Mouse (Mus musculus) neural tube, embryonic 15.5 days (tissue): ENCODE results near the gene Adam1a. TPM values are rescaled to one million over a fixed set of nuclear protein-coding genes. Genes with fewer than 3 reads are reported as not detected.
A peak's percentile ranks its signal among the peaks of the same experiment; 100 is the strongest.

Experiments used
- ATAC-seq: fragments of 200-750 bp; cut with Nextera tagmentation; 2 replicates; pipeline ENCODE4 v1.8.0; 2017; ENCODE audit warnings: mild to moderate bottlenecking, moderate TSS enrichment, moderate library complexity; ENCODE audit not compliant: low FRiP score
- H3K27ac ChIP-seq: fragments of 300-500 bp; sonication (generic); replicated peaks from 2 replicates; pipeline ENCODE4 v1.5.1; 2015; ENCODE audit warnings: mild to moderate bottlenecking, inconsistent platforms
- H3K27me3 ChIP-seq: fragments of 300-500 bp; sonication (generic); replicated peaks from 2 replicates; pipeline ENCODE4 v1.6.1; 2015; ENCODE audit warnings: inconsistent platforms
- H3K36me3 ChIP-seq: fragments of 300-500 bp; sonication (generic); 2 replicates; pipeline ENCODE4 v1.6.1; 2015; ENCODE audit warnings: inconsistent platforms
- H3K4me1 ChIP-seq: fragments of 300-500 bp; sonication (generic); 2 replicates; pipeline ENCODE4 v1.6.1; 2015; ENCODE audit warnings: inconsistent platforms
- H3K4me2 ChIP-seq: fragments of 300-500 bp; sonication (generic); 2 replicates; pipeline ENCODE4 v1.6.1; 2015; ENCODE audit warnings: inconsistent platforms, mild to moderate bottlenecking, moderate library complexity
- H3K4me3 ChIP-seq: fragments of 300-500 bp; sonication (generic); replicated peaks from 2 replicates; pipeline ENCODE4 v1.5.1; 2015; ENCODE audit warnings: mild to moderate bottlenecking, inconsistent platforms
- H3K9ac ChIP-seq: fragments of 300-500 bp; sonication (generic); replicated peaks from 2 replicates; pipeline ENCODE4 v1.6.1; 2015; ENCODE audit warnings: mild to moderate bottlenecking, inconsistent platforms
- H3K9me3 ChIP-seq: fragments of 300-500 bp; sonication (generic); replicated peaks from 2 replicates; pipeline ENCODE4 v1.6.1; 2016; ENCODE audit warnings: inconsistent platforms
- WGBS: fragments of 180-500 bp; shearing (Covaris S2); methylation state at CpG from one replicate; pipeline ENCODE4 v1.1.7; 2015; ENCODE audit warnings: mixed read lengths; 5-methylcytosine and 5-hydroxymethylcytosine counted together
- polyA plus RNA-seq: library from polyadenylated mRNA; unstranded; fragments of >200 nt; fragmentation: Nextera tagmentation; extraction: Ambion mirVana; gene quantifications from 2 replicates; pipeline ENCODE4 v1.2.1, GENCODE M21; 2015

Gene Adam1a
- polyA plus RNA-seq, 1 experiment from 2014 or later = 4.6 TPM

- H3K9ac ChIP-seq = no peak overlapping the region
- peaks cover 4% of the 10 kb centered on the region for H3K4me1 ChIP-seq
- no peak overlapping the region for H3K4me3 ChIP-seq
- 96% methylated on average over 10 of the region's 10 CpGs for WGBS
- H3K27me3 ChIP-seq = no peaks in the 10 kb centered on the region
- no peak overlapping the region for H3K4me2 ChIP-seq
- H3K27ac ChIP-seq = no peak overlapping the region
- no peaks in the 10 kb centered on the region for H3K9me3 ChIP-seq
- ATAC-seq = no peak
- peaks cover 5% of the 10 kb centered on the region; the same call in 1 of the 2 replicates for H3K36me3 ChIP-seq
Observed at GRCm38 (mm10) chr5:121585005-121585404, 39.7 kb upstream of the Adam1a start.

- Histone ChIP-seq H3K27me3 (no peaks in the 10 kb centered on the region), H3K9ac (no peak overlapping the region), H3K27ac (0 out of 2 replicates have a peak overlapping the region, but pooled peaks have one; percentile 29), H3K9me3 (no peaks in the 10 kb centered on the region), H3K4me1 (peaks cover 4% of the 10 kb centered on the region), H3K4me3 (no peak overlapping the region), H3K36me3 (peaks cover 15% of the 10 kb centered on the region), H3K4me2 (no peak overlapping the region)
- ATAC-seq = no peak
- 54% methylated on average over 12 of the region's 12 CpGs for WGBS
Observed at GRCm38 (mm10) chr5:121583765-121584501, 38.7 kb upstream of the Adam1a start.

DNA sequence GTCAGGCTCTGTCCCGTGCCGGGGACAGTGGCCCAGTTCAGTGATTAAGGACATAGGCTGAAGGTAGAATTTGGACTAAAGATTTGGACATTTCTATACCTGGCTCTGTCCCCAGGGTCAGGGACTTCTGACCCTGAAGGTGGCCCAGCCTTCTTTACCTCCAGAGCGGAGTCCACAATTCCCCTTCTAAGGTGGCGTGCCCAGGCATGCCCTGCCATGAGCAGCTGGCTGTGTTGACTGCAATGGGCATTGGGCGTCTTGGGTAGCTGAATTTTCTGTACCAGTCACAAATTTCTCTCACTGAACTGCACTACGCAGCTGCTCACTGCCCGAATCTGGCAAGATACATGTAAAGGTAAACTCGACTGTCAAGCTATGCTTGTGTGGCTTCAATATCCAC is 36.7 kb upstream of the Adam1a start:
- Histone ChIP-seq H3K27ac (no peak overlapping the region), H3K36me3 (peaks cover 27% of the 10 kb centered on the region), H3K4me2 (no peak overlapping the region), H3K9me3 (no peaks in the 10 kb centered on the region), H3K4me1 (peaks cover 4% of the 10 kb centered on the region), H3K27me3 (no peaks in the 10 kb centered on the region), H3K9ac (no peak overlapping the region), H3K4me3 (no peak overlapping the region)
- 93% methylated on average over 8 of the region's 8 CpGs for WGBS
- ATAC-seq = no peak

DNA sequence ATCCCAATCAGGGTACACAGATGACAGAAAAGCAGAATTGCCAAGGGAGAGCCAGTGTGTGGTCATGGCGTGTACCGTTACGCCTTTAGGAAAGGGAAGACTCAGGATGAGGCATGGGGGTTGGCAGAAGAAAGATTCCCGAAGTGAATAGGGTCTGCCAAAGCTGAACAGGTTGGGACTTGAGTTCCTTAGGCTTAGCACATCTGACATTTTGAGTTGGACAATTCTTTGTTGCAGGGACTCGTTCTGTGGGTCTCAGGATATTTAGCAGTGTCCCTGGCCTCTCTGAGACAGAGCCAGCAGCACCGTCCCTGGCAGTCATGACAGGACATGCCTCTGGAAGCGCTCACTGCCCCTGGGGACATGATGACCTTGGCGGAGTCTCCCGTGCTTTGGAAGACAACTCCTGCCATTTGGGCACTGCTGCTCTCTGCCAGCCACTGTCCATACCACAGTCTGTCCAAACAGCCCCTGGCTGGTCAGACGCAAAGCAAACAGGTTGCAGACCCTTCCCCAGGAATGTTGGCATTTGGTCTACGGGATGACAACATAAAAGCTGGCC is 31.7 kb upstream of the Adam1a start:
- Histone ChIP-seq H3K4me2 (no peak overlapping the region), H3K27me3 (no peaks in the 10 kb centered on the region), H3K9ac (no peak overlapping the region), H3K36me3 (peaks cover 59% of the 10 kb centered on the region), H3K4me3 (no peak overlapping the region), H3K27ac (no peak overlapping the region), H3K4me1 (no peaks in the 10 kb centered on the region), H3K9me3 (no peaks in the 10 kb centered on the region)
- WGBS = 90% methylated on average over 11 of the region's 11 CpGs
- no peak for ATAC-seq

DNA sequence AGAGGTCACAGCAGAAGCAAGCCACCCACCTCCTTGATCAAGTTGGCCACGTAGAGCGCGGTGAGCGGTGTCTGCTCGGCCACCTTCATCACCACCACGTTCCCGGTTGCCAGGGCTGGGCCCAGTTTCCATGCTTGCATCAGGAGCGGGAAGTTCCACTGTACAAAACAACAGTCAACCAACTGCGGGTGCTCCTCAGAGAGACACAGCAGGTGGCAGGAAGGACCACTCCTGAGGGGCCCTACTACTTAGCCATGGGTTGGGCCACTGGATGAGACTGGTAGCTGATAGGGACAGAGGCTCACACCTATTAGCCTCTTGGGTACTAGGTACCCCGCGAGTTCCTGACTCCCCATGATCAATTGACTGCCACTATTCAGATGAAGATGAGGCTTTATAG is 30.6 kb upstream of the Adam1a start:
- Histone ChIP-seq H3K27me3 (no peaks in the 10 kb centered on the region), H3K27ac (no peak overlapping the region), H3K4me2 (no peak overlapping the region), H3K9me3 (no peaks in the 10 kb centered on the region), H3K4me3 (no peak overlapping the region), H3K4me1 (no peaks in the 10 kb centered on the region), H3K36me3 (peaks cover 65% of the 10 kb centered on the region), H3K9ac (no peak overlapping the region)
- 93% methylated on average over 11 of the region's 11 CpGs for WGBS
- no peak for ATAC-seq

GRCm38 (mm10) chr5:121574145-121574544 is 28.9 kb upstream of the Adam1a start:
- Histone ChIP-seq H3K4me3 (no peak overlapping the region), H3K27ac (no peak overlapping the region), H3K36me3 (peaks cover 61% of the 10 kb centered on the region), H3K27me3 (no peaks in the 10 kb centered on the region), H3K4me2 (no peak overlapping the region), H3K9me3 (no peaks in the 10 kb centered on the region), H3K4me1 (no peaks in the 10 kb centered on the region), H3K9ac (no peak overlapping the region)
- 88% methylated on average over 13 of the region's 13 CpGs for WGBS
- ATAC-seq = no peak

GRCm38 (mm10) chr5:121570787-121571186 is 25.5 kb upstream of the Adam1a start:
- no peaks in the 10 kb centered on the region for H3K4me1 ChIP-seq
- ATAC-seq = no peak
- no peak overlapping the region for H3K4me3 ChIP-seq
- H3K9me3 ChIP-seq = no peaks in the 10 kb centered on the region
- no peak overlapping the region for H3K9ac ChIP-seq
- no peak overlapping the region for H3K4me2 ChIP-seq
- no peak overlapping the region for H3K27ac ChIP-seq
- peaks cover 44% of the 10 kb centered on the region for H3K36me3 ChIP-seq
- WGBS = 70% methylated on average over 1 of the region's 1 CpGs
- no peaks in the 10 kb centered on the region for H3K27me3 ChIP-seq

- peaks cover 36% of the 10 kb centered on the region for H3K36me3 ChIP-seq
- H3K9me3 ChIP-seq = no peaks in the 10 kb centered on the region
- H3K4me1 ChIP-seq = no peaks in the 10 kb centered on the region
- H3K27ac ChIP-seq = no peak overlapping the region
- ATAC-seq = no peak
- no peak overlapping the region for H3K4me2 ChIP-seq
- H3K27me3 ChIP-seq = no peaks in the 10 kb centered on the region
- H3K9ac ChIP-seq = no peak overlapping the region
- no peak overlapping the region for H3K4me3 ChIP-seq
- 75% methylated on average over 9 of the region's 9 CpGs for WGBS
Observed at GRCm38 (mm10) chr5:121569881-121570420, 24.7 kb upstream of the Adam1a start.

DNA sequence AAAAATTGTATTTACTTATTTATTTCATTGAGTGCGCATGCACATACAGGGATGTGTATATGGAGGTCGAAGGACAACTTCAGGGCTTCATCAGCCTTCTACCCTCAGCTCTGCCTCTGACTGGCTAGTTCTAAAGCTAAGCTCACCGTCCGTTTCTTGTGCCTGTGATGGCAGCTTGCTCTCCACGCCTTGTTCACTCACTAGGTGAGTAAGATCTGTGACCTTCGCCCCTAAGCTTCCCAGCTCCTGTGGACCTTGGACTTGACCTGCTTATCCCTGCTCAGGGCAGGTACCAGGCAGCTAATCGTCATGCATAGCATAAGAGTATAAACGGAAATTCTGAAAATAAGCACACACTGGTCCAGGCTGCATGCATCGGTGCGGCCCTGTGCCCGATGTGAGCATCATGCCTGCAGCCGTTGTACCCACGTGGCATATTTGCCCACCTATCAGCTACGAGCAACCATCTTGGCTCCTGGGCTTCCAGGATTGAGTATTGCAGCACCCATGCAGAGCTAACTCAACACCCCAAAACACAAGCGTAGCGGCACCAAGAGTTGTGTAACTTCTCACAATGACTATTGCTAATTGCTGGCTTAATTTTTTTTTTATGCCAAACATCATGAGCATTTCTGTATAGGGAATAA is 20.9 kb upstream of the Adam1a start:
- no peak overlapping the region for H3K4me3 ChIP-seq
- WGBS = 93% methylated on average over 16 of the region's 16 CpGs
- no peaks in the 10 kb centered on the region for H3K4me1 ChIP-seq
- peaks cover 13% of the 10 kb centered on the region for H3K36me3 ChIP-seq
- ATAC-seq = no peak
- H3K4me2 ChIP-seq = no peak overlapping the region
- no peak overlapping the region for H3K27ac ChIP-seq
- no peaks in the 10 kb centered on the region for H3K9me3 ChIP-seq
- no peak overlapping the region for H3K9ac ChIP-seq
- no peaks in the 10 kb centered on the region for H3K27me3 ChIP-seq

DNA sequence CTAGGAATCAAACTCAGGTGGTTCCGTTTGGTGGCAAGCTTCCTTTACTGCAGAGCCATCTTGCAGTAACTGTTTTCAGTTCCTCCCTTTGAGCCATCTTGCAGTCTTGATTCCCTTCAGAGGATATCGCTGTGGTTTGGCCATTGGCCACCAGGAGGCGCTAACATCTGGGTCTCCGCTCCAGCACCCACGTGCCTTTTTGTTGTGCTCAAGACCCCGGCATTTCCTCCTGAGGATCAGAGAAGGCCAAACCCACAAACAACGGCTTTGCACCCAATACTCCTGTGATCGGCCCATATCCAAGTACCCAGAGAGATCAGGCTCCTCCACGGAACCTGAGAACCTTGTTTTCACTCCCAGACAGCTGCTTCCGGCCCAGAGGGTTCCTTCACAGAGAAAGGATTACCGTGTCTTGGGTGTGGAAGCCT is 19.2 kb upstream of the Adam1a start:
- Histone ChIP-seq H3K4me1 (no peaks in the 10 kb centered on the region), H3K9me3 (no peaks in the 10 kb centered on the region), H3K36me3 (peaks cover 4% of the 10 kb centered on the region; the same call in 1 of the 2 replicates), H3K4me2 (peak overlapping the region; percentile 31), H3K27ac (no peak overlapping the region), H3K4me3 (no peak overlapping the region), H3K9ac (no peak overlapping the region), H3K27me3 (no peaks in the 10 kb centered on the region)
- WGBS = 17% methylated on average over 11 of the region's 11 CpGs
- ATAC-seq = no peak

DNA sequence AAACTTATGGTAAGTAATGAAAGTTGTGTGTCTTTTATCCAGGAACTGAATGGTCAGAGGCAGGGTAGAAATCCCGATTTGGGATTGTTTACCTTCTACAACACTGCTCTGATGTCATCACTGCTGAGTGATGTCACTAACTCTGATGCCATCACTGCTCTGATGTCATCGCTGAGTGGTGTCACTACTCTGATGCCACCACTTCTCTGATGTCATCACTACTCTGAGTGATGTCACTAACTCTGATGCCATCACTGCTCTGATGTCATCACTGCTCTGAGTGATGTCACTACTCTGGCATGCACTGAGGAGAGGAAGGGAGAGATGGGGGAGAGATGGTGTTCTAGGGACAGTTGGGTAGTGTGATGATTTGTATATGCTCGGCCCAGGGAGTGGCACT is 17.2 kb upstream of the Adam1a start:
- H3K4me2 ChIP-seq = no peak overlapping the region
- H3K36me3 ChIP-seq = no peaks in the 10 kb centered on the region; the same call in 1 of the 2 replicates
- 93% methylated on average over 3 of the region's 3 CpGs for WGBS
- no peaks in the 10 kb centered on the region for H3K4me1 ChIP-seq
- H3K27me3 ChIP-seq = no peaks in the 10 kb centered on the region
- no peak overlapping the region for H3K4me3 ChIP-seq
- ATAC-seq = no peak
- no peak overlapping the region for H3K9ac ChIP-seq
- H3K27ac ChIP-seq = no peak overlapping the region
- no peaks in the 10 kb centered on the region for H3K9me3 ChIP-seq

- WGBS = 87% methylated on average over 7 of the region's 7 CpGs
- Histone ChIP-seq H3K27me3 (no peaks in the 10 kb centered on the region), H3K4me3 (no peak overlapping the region), H3K4me1 (peaks cover 17% of the 10 kb centered on the region), H3K9me3 (no peaks in the 10 kb centered on the region), H3K4me2 (no peak overlapping the region), H3K27ac (no peak overlapping the region), H3K9ac (no peak overlapping the region), H3K36me3 (no peaks in the 10 kb centered on the region)
- ATAC-seq = no peak
Observed at GRCm38 (mm10) chr5:121549196-121549595, 3.9 kb upstream of the Adam1a start.
